Mouse (Mus musculus): ENCODE results near the gene Pid1. TPM values are rescaled to one million over a fixed set of nuclear protein-coding genes. Genes with fewer than 3 reads are reported as not detected.

The Pid1 gene
- total and polyA plus RNA-seq, 2 experiments, result 48.1 to 88.7 TPM

DNA sequence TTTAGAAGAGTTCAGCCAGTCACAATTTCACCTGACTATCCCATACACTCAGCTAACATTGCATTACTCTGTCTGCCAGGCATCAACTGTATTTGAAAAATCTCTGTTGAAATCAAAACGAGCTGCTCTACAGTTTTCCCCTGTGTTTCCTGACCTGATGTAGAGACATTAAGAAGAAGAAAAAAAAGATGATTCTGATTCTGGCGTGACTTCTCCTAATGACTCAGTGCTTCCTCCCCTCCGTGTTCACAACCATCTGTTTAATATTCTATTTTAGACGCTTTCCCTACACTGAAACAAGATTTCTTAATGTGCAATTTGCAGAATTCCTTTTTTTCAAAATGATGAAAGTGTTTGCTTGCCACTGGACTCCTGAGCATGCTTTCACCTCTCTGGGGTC lies 42.7 kb downstream of the Pid1 start:
- no peak overlapping the region for H3K27ac ChIP-seq (replicated peaks; ENCODE audit: insufficient read depth, low read depth, low read length)
- H3K4me3 ChIP-seq (ENCODE audit: insufficient read depth, low read depth, low read length), result no peak overlapping the region
- TF ChIP-seq CTCF (IDR thresholded peaks at IDR 0.05; ENCODE audit: low read depth, low read length) (no peak), POLR2A (IDR thresholded peaks at IDR 0.05; ENCODE audit: extremely low read depth, insufficient read depth, low read length) (no peak)
- H3K79me2 ChIP-seq (ENCODE audit: control insufficient read depth, insufficient read depth, low read length), result no peaks in the 10 kb centered on the region
- H3K27me3 ChIP-seq (ENCODE audit: control insufficient read depth, insufficient read depth, low read length), result no peaks in the 10 kb centered on the region
- H3K36me3 ChIP-seq (ENCODE audit: control insufficient read depth, insufficient read depth, low read length), result no peaks in the 10 kb centered on the region
- WGBS, result 73% methylated on average over 4 of the region's 4 CpGs
- peaks cover 7% of the 10 kb centered on the region; the same call in 1 of the 2 replicates for H3K4me1 ChIP-seq (ENCODE audit: control insufficient read depth, insufficient read depth, low read length)
- DNase-seq (ENCODE audit: extremely low read depth, low read depth, low spot score), result no peak
- H3K9ac ChIP-seq (ENCODE audit: low read depth, low read length), result no peak overlapping the region

DNA sequence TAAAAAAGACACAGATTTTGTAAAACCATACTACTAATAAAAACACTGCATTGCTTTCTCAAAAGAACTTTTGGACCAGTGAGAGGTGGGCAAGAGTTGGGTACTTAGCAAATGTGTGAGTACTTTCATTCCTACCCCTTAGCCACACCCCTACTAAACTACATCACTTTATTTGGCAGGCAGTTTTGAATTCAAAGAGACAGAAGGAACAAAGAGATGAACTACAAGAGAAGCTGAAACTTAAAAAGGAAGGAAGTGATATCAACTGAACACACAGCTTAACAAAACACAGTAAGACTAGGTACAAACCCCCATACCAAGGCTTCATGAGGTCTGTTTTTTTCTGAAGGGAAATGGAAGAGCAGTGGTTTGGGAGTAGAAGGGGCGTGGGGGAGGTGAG lies 45.4 kb downstream of the Pid1 start:
- no peak overlapping the region for H3K27ac ChIP-seq (replicated peaks; ENCODE audit: insufficient read depth, low read depth, low read length)
- TF ChIP-seq POLR2A (IDR thresholded peaks at IDR 0.05; ENCODE audit: extremely low read depth, insufficient read depth, low read length) (no peak), CTCF (IDR thresholded peaks at IDR 0.05; ENCODE audit: low read depth, low read length) (no peak)
- H3K36me3 ChIP-seq (ENCODE audit: control insufficient read depth, insufficient read depth, low read length), result no peaks in the 10 kb centered on the region
- 95% methylated on average over 1 of the region's 1 CpGs for WGBS
- H3K27me3 ChIP-seq (ENCODE audit: control insufficient read depth, insufficient read depth, low read length), result no peaks in the 10 kb centered on the region
- peak; percentile 10 for DNase-seq (ENCODE audit: extremely low read depth, low read depth, low spot score)
- no peak overlapping the region for H3K9ac ChIP-seq (ENCODE audit: low read depth, low read length)
- no peaks in the 10 kb centered on the region for H3K79me2 ChIP-seq (ENCODE audit: control insufficient read depth, insufficient read depth, low read length)
- no peak overlapping the region for H3K4me3 ChIP-seq (ENCODE audit: insufficient read depth, low read depth, low read length)
- peaks cover 7% of the 10 kb centered on the region; the same call in 1 of the 2 replicates for H3K4me1 ChIP-seq (ENCODE audit: control insufficient read depth, insufficient read depth, low read length)

DNA sequence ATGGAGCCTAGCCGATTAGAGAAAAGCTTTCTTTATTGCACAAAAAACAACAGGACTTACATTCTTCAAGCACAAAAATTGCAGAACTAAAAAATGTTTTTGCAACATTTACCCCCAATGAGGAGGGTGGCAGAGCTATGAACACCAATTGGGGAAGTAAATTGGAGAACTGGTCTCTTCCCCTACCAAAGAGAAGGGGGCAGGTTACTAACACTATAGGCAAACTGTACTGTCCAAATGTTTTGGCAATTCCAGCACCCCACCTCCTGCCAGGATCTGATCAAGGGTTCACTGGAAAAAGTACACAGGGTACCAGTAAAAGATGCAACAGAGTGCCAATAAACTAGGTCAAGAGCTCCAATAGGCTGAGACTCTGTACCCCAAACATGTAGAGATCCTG lies 46.2 kb downstream of the Pid1 start:
- H3K27ac ChIP-seq (replicated peaks; ENCODE audit: insufficient read depth, low read depth, low read length), result no peak overlapping the region
- DNase-seq (ENCODE audit: extremely low read depth, low read depth, low spot score), result peak; percentile 53

DNA sequence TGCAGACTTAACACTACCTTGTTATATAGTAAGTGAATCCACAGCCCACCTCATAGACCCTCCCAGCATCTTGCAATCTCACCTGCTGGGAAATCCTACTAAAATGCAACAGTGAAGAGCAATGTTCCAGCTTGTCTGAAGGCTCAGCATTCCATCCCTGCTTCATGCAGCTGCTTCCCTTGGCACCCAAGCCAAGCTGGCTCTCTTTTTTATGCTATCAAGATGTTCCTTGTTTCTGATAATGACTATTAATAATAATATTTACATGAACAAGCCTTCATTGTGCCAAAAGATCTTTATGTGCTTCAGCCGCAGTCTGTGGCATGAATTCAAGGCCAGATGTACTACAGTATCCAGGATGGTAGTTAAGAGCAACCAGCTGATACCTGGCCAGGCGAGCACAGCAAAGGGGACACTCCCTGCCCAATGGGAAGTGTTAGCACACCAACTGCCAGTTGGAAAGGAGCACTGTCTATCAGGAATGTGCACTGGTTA lies 54.0 kb downstream of the Pid1 start:
- no peaks in the 10 kb centered on the region for H3K79me2 ChIP-seq (ENCODE audit: control insufficient read depth, insufficient read depth, low read length)
- H3K4me3 ChIP-seq (ENCODE audit: insufficient read depth, low read depth, low read length), result no peak overlapping the region
- no peak for DNase-seq (ENCODE audit: extremely low read depth, low read depth, low spot score)
- no peaks in the 10 kb centered on the region for H3K36me3 ChIP-seq (ENCODE audit: control insufficient read depth, insufficient read depth, low read length)
- no peak overlapping the region for H3K9ac ChIP-seq (ENCODE audit: low read depth, low read length)
- TF ChIP-seq POLR2A (IDR thresholded peaks at IDR 0.05; ENCODE audit: extremely low read depth, insufficient read depth, low read length), result no peak
- TF ChIP-seq CTCF (IDR thresholded peaks at IDR 0.05; ENCODE audit: low read depth, low read length), result no peak
- no peaks in the 10 kb centered on the region; the same call in 1 of the 2 replicates for H3K4me1 ChIP-seq (ENCODE audit: control insufficient read depth, insufficient read depth, low read length)
- no peak overlapping the region for H3K27ac ChIP-seq (replicated peaks; ENCODE audit: insufficient read depth, low read depth, low read length)
- H3K27me3 ChIP-seq (ENCODE audit: control insufficient read depth, insufficient read depth, low read length), result no peaks in the 10 kb centered on the region
- 73% methylated on average over 2 of the region's 2 CpGs for WGBS

More for the DNA sequence above, 46.2 kb downstream of the Pid1 start:
- H3K36me3 ChIP-seq (ENCODE audit: control insufficient read depth, insufficient read depth, low read length), result no peaks in the 10 kb centered on the region
- TF ChIP-seq CTCF (IDR thresholded peaks at IDR 0.05; ENCODE audit: low read depth, low read length) (no peak), POLR2A (IDR thresholded peaks at IDR 0.05; ENCODE audit: extremely low read depth, insufficient read depth, low read length) (no peak)
- no peaks in the 10 kb centered on the region for H3K79me2 ChIP-seq (ENCODE audit: control insufficient read depth, insufficient read depth, low read length)
- WGBS, result 89% methylated on average over 1 of the region's 1 CpGs
- no peak overlapping the region for H3K9ac ChIP-seq (ENCODE audit: low read depth, low read length)
- H3K4me1 ChIP-seq (ENCODE audit: control insufficient read depth, insufficient read depth, low read length), result peaks cover 7% of the 10 kb centered on the region; the same call in 1 of the 2 replicates
- no peaks in the 10 kb centered on the region for H3K27me3 ChIP-seq (ENCODE audit: control insufficient read depth, insufficient read depth, low read length)
- H3K4me3 ChIP-seq (ENCODE audit: insufficient read depth, low read depth, low read length), result no peak overlapping the region

DNA sequence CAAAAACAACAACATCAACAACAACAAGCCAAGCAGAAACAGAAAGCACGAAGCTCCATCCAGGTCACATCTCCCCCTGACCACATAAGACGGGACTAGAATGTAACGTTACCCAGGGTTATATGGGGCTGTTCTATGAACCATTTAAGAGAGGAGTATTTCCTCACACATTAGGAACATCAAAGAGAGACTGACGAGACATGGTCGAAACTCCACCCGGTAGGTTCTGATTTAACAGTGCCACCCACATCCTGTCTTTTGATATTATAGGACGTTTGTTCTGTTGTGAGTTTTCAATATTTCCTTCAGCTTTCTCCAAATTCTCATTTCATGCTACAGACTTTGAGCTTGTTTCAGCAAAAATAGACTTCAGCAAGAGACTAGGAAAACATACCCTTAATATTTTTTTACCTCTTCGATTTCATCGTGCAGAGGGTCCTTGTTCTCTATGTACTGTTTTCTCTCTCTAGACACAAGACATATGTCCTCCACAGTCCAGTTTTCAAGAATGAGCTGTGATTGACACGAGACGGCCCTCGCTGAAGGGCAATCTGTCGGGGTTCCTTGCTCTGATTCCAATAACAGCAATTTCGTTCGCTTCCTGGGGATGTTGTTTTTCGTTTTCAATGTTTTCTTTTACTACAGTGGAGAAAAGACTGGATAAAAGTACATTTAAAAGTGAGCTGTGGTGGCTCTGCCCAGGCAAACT lies 58.1 kb downstream of the Pid1 start:
- Histone ChIP-seq H3K79me2 (ENCODE audit: control insufficient read depth, insufficient read depth, low read length) (no peaks in the 10 kb centered on the region), H3K36me3 (ENCODE audit: control insufficient read depth, insufficient read depth, low read length) (no peaks in the 10 kb centered on the region), H3K4me1 (ENCODE audit: control insufficient read depth, insufficient read depth, low read length) (peaks cover 2% of the 10 kb centered on the region), H3K27ac (replicated peaks; ENCODE audit: insufficient read depth, low read depth, low read length) (no peak overlapping the region), H3K27me3 (ENCODE audit: control insufficient read depth, insufficient read depth, low read length) (no peaks in the 10 kb centered on the region), H3K9ac (ENCODE audit: low read depth, low read length) (no peak overlapping the region), H3K4me3 (ENCODE audit: insufficient read depth, low read depth, low read length) (no peak overlapping the region)
- 84% methylated on average over 16 of the region's 16 CpGs for WGBS
- TF ChIP-seq POLR2A (IDR thresholded peaks at IDR 0.05; ENCODE audit: extremely low read depth, insufficient read depth, low read length), result no peak
- TF ChIP-seq CTCF (IDR thresholded peaks at IDR 0.05; ENCODE audit: low read depth, low read length), result no peak
- DNase-seq (ENCODE audit: extremely low read depth, low read depth, low spot score), result no peak

DNA sequence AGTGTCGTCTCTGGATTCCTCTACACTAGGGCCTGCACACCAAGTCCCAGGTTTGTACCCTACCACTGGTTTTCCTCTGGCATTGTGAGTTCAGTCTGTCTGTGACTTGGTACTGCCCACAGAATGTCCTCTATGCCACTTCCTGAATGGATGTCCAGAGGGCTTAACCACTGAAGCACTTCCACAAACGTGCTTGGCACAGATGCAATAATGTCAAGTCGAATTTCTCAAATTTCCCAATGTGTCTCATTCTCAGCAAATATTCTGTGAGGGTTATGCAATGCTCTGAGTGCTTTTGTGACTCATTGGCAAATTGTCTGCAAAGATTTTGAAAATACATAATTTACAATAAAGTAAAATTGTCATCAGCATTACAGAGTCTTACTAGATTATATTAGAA lies 61.2 kb downstream of the Pid1 start:
- 29% methylated on average over 3 of the region's 3 CpGs for WGBS
- TF ChIP-seq CTCF (IDR thresholded peaks at IDR 0.05; ENCODE audit: low read depth, low read length), result no peak
- Histone ChIP-seq H3K79me2 (ENCODE audit: control insufficient read depth, insufficient read depth, low read length) (no peaks in the 10 kb centered on the region), H3K27ac (replicated peaks; ENCODE audit: insufficient read depth, low read depth, low read length) (no peak overlapping the region), H3K36me3 (ENCODE audit: control insufficient read depth, insufficient read depth, low read length) (no peaks in the 10 kb centered on the region), H3K27me3 (ENCODE audit: control insufficient read depth, insufficient read depth, low read length) (no peaks in the 10 kb centered on the region), H3K9ac (ENCODE audit: low read depth, low read length) (no peak overlapping the region), H3K4me3 (ENCODE audit: insufficient read depth, low read depth, low read length) (no peak overlapping the region), H3K4me1 (ENCODE audit: control insufficient read depth, insufficient read depth, low read length) (peaks cover 5% of the 10 kb centered on the region)
- peak; percentile 70 for DNase-seq (ENCODE audit: extremely low read depth, low read depth, low spot score)
